Mouse (Mus musculus): ENCODE results near the gene Rad23b.

- TF ChIP-seq POLR2A (IDR thresholded peaks at IDR 0.05; ENCODE audit: extremely low read depth, insufficient read depth, low read length) (no peak), CTCF (IDR thresholded peaks at IDR 0.05; ENCODE audit: low read depth, low read length) (no peak)
Measured at GRCm38 (mm10) chr4:55355845-55356244, 6.0 kb downstream of the Rad23b start.

Measured in liver, adult 2 months (tissue).